Comparison of ENCODE assay signal across 9 mouse cellular contexts in genomic region chrX:167104247-167104621, GRCm38 (mm10).
A peak's percentile ranks its signal among the peaks of the same experiment; 100 is the strongest.
DNase-seq lines count a peak whose midpoint lies in the region; ATAC-seq and TF ChIP-seq lines count a peak whose summit lies in the region.
"Had no signal": no experiment of that assay in that cellular context is flagged by ENCODE, and none has a peak within 500 bp of the region (broad histone marks: within the 10 kb centered on the region; RNA-seq: fewer than 3 reads in every experiment).

No protein-coding gene starts in this region.

- TF ChIP-seq POLR2A in small intestine, adult 2 months (IDR thresholded peaks at IDR 0.05; ENCODE audit: low read depth, low read length), result no peak

- TF ChIP-seq CTCF in small intestine, adult 2 months (IDR thresholded peaks at IDR 0.05; ENCODE audit: extremely low read depth, insufficient read length, insufficient replicate concordance, low read depth, low read length), result no peak

- no peak for ATAC-seq in hindbrain, embryonic 16.5 days
- ATAC-seq in midbrain, embryonic 11.5 days (ENCODE audit: low FRiP score), result 0 out of 2 replicates have a peak, but pooled peaks have one; percentile 10
- ATAC-seq in midbrain, embryonic 16.5 days, result no peak
- ATAC-seq in heart, embryonic 11.5 days (replicated peaks; ENCODE audit: insufficient number of reproducible peaks, low FRiP score, low TSS enrichment), result no peak

- H3K9ac ChIP-seq in hindbrain, embryonic 16.5 days (ENCODE audit: low read depth, low read length), result no peak overlapping the region
- H3K9ac ChIP-seq in midbrain, embryonic 11.5 days (ENCODE audit: low read length), result no peak overlapping the region
- H3K9ac ChIP-seq in midbrain, embryonic 16.5 days (ENCODE audit: low read depth, low read length), result no peak overlapping the region
- no peak overlapping the region for H3K9ac ChIP-seq in heart, embryonic 11.5 days (ENCODE audit: low read depth, low read length)
- H3K9ac ChIP-seq: neural tube, embryonic 12.5 days had no signal

- H3K4me3 ChIP-seq in hindbrain, embryonic 10.5 days, result no peak overlapping the region
- no peak overlapping the region for H3K4me3 ChIP-seq in hindbrain, embryonic 16.5 days (ENCODE audit: low read length)
- H3K4me3 ChIP-seq in midbrain, embryonic 11.5 days (ENCODE audit: low read depth, low read length), result no peak overlapping the region
- H3K4me3 ChIP-seq in midbrain, embryonic 16.5 days (ENCODE audit: low read depth, low read length), result no peak overlapping the region
- no peak overlapping the region for H3K4me3 ChIP-seq in heart, embryonic 11.5 days (ENCODE audit: low read depth, low read length)
- H3K4me3 ChIP-seq in small intestine, adult 2 months (ENCODE audit: low read depth, low read length), result no peak overlapping the region
- H3K4me3 ChIP-seq: neural tube, embryonic 12.5 days had no signal

- no peak for DNase-seq in hindbrain, embryonic 10.5 days (ENCODE audit: low spot score)
- DNase-seq in midbrain, embryonic 11.5 days (ENCODE audit: low spot score, missing footprints), result no peak
- no peak for DNase-seq in adrenal gland, adult 8-10 months
- DNase-seq in ovary, adult 18-20 months (ENCODE audit: low spot score), result no peak

- peak overlapping the region; percentile 40; the same call in 1 of the 2 replicates for H3K27ac ChIP-seq in hindbrain, embryonic 10.5 days
- H3K27ac ChIP-seq in hindbrain, embryonic 16.5 days (ENCODE audit: low read depth, low read length), result no peak overlapping the region
- H3K27ac ChIP-seq in midbrain, embryonic 11.5 days (ENCODE audit: low read depth, low read length), result peak overlapping the region; percentile 40; the same call in 1 of the 2 replicates
- no peak overlapping the region for H3K27ac ChIP-seq in midbrain, embryonic 16.5 days (ENCODE audit: low read length)
- H3K27ac ChIP-seq in heart, embryonic 11.5 days (ENCODE audit: low read depth, low read length), result 0 out of 2 replicates have a peak overlapping the region, but pooled peaks have one; percentile 35
- H3K27ac ChIP-seq in small intestine, adult 2 months (ENCODE audit: insufficient read depth, low read depth, low read length), result peak overlapping the region; percentile 80
- H3K27ac ChIP-seq: neural tube, embryonic 12.5 days had no signal

- H3K4me1 ChIP-seq in hindbrain, embryonic 10.5 days (replicated peaks), result peaks cover 20% of the 10 kb centered on the region; the same call in 1 of the 2 replicates
- 0 out of 2 replicates have a peak, but pooled peaks cover 3% of the 10 kb centered on the region for H3K4me1 ChIP-seq in hindbrain, embryonic 16.5 days (ENCODE audit: control insufficient read depth, insufficient read depth, low read depth, low read length)
- peaks cover 8% of the 10 kb centered on the region; the same call in 1 of the 2 replicates for H3K4me1 ChIP-seq in midbrain, embryonic 11.5 days (ENCODE audit: control insufficient read depth, insufficient read depth, low read length)
- H3K4me1 ChIP-seq in midbrain, embryonic 16.5 days (ENCODE audit: control insufficient read depth, insufficient read depth, low read length), result no peaks in the 10 kb centered on the region
- no peaks in the 10 kb centered on the region for H3K4me1 ChIP-seq in heart, embryonic 11.5 days (ENCODE audit: control insufficient read depth, insufficient read depth, low read length)
- peaks cover 4% of the 10 kb centered on the region; the same call in 1 of the 2 replicates for H3K4me1 ChIP-seq in small intestine, adult 2 months (ENCODE audit: control insufficient read depth, insufficient read depth, insufficient read length, low read length)

- no peaks in the 10 kb centered on the region for H3K36me3 ChIP-seq in hindbrain, embryonic 10.5 days
- H3K36me3 ChIP-seq in hindbrain, embryonic 16.5 days (ENCODE audit: control insufficient read depth, insufficient read depth, low read length), result no peaks in the 10 kb centered on the region
- no peaks in the 10 kb centered on the region for H3K36me3 ChIP-seq in midbrain, embryonic 11.5 days (ENCODE audit: control insufficient read depth, insufficient read depth, low read length)
- no peaks in the 10 kb centered on the region for H3K36me3 ChIP-seq in midbrain, embryonic 16.5 days (ENCODE audit: control insufficient read depth, insufficient read depth, low read length)
- no peaks in the 10 kb centered on the region for H3K36me3 ChIP-seq in heart, embryonic 11.5 days (ENCODE audit: control insufficient read depth, insufficient read depth, low read length)
- no peaks in the 10 kb centered on the region for H3K36me3 ChIP-seq in small intestine, adult 2 months (ENCODE audit: control insufficient read depth, insufficient read depth, low read length)
- H3K36me3 ChIP-seq: neural tube, embryonic 12.5 days had no signal

- no peak overlapping the region for H3K4me2 ChIP-seq in hindbrain, embryonic 16.5 days (ENCODE audit: low read length)
- H3K4me2 ChIP-seq in midbrain, embryonic 11.5 days, result no peak overlapping the region
- H3K4me2 ChIP-seq in midbrain, embryonic 16.5 days (ENCODE audit: low read length), result no peak overlapping the region
- H3K4me2 ChIP-seq in heart, embryonic 11.5 days, result no peak overlapping the region
- H3K4me2 ChIP-seq: neural tube, embryonic 12.5 days had no signal

- H3K27me3 ChIP-seq in hindbrain, embryonic 10.5 days (ENCODE audit: insufficient read depth, poor library complexity, severe bottlenecking), result peaks cover 98% of the 10 kb centered on the region
- H3K27me3 ChIP-seq in hindbrain, embryonic 16.5 days (replicated peaks; ENCODE audit: control insufficient read depth, insufficient read depth, low read length), result peaks cover 14% of the 10 kb centered on the region
- H3K27me3 ChIP-seq in midbrain, embryonic 11.5 days (ENCODE audit: control insufficient read depth, insufficient read depth, low read length), result peaks cover 31% of the 10 kb centered on the region
- H3K27me3 ChIP-seq in midbrain, embryonic 16.5 days (ENCODE audit: control insufficient read depth, insufficient read depth, low read depth, low read length), result peaks cover 5% of the 10 kb centered on the region; the same call in 1 of the 2 replicates
- no peaks in the 10 kb centered on the region; the same call in 1 of the 2 replicates for H3K27me3 ChIP-seq in heart, embryonic 11.5 days (ENCODE audit: control insufficient read depth, insufficient read depth, low read length)
- no peaks in the 10 kb centered on the region for H3K27me3 ChIP-seq in small intestine, adult 2 months (ENCODE audit: control insufficient read depth, insufficient read depth, low read length)

- WGBS in hindbrain, embryonic 10.5 days, result 53% methylated on average over 4 of the region's 4 CpGs
- WGBS in hindbrain, embryonic 16.5 days, result 43% methylated on average over 4 of the region's 4 CpGs
- 50% methylated on average over 4 of the region's 4 CpGs for WGBS in midbrain, embryonic 11.5 days
- 47% methylated on average over 4 of the region's 4 CpGs for whole genome bisulfite sequencing in midbrain, embryonic 16.5 days
- 57% methylated on average over 4 of the region's 4 CpGs for WGBS in heart, embryonic 11.5 days (ENCODE audit: insufficient replicate concordance)
- WGBS in small intestine, adult 2 months, result 71% methylated on average over 4 of the region's 4 CpGs

- no peaks in the 10 kb centered on the region for H3K9me3 ChIP-seq in hindbrain, embryonic 10.5 days
- H3K9me3 ChIP-seq in hindbrain, embryonic 16.5 days (ENCODE audit: control insufficient read depth, low read length), result no peaks in the 10 kb centered on the region
- H3K9me3 ChIP-seq in midbrain, embryonic 11.5 days (ENCODE audit: control insufficient read depth, low read length), result no peaks in the 10 kb centered on the region
- H3K9me3 ChIP-seq in midbrain, embryonic 16.5 days (replicated peaks; ENCODE audit: control insufficient read depth, low read length, poor library complexity, severe bottlenecking), result no peaks in the 10 kb centered on the region
- H3K9me3 ChIP-seq in heart, embryonic 11.5 days (replicated peaks; ENCODE audit: control insufficient read depth, low read length), result no peaks in the 10 kb centered on the region
- H3K9me3 ChIP-seq: neural tube, embryonic 12.5 days had no signal

Comparison
In these comparisons a context has a peak if more than half of its experiments do, and no peak if none do; other contexts are left out.
1. H3K27ac ChIP-seq: peak in hindbrain, embryonic 10.5 days (single experiment), midbrain, embryonic 11.5 days (single experiment), heart, embryonic 11.5 days (single experiment) and small intestine, adult 2 months (single experiment); none in hindbrain, embryonic 16.5 days (single experiment) and midbrain, embryonic 16.5 days (single experiment).